Mouse (Mus musculus) thymus, adult 2 months (tissue): ENCODE measurements around the gene Fancl. TPM values are rescaled to one million over a fixed set of nuclear protein-coding genes. Genes with fewer than 3 reads are reported as not detected.

Experiments used
- DNase-seq: peaks from one replicate; pipeline ENCODE4 v3.0.0; 2021
- H3K27ac ChIP-seq: fragments of 200-500 bp; 2 replicates; pipeline ENCODE4 v1.5.1; 2012; ENCODE audit warnings: low read length, control low read depth; ENCODE audit not compliant: control insufficient read depth, insufficient read depth
- H3K27me3 ChIP-seq: fragments of 200-500 bp; 2 replicates; pipeline ENCODE4 v1.6.1; 2012; ENCODE audit warnings: mild to moderate bottlenecking, low read length, moderate library complexity, mixed read lengths; ENCODE audit not compliant: control insufficient read depth, insufficient read depth
- H3K36me3 ChIP-seq: fragments of 200-500 bp; 2 replicates; pipeline ENCODE4 v1.6.1; 2012; ENCODE audit warnings: mild to moderate bottlenecking, low read length, moderate library complexity; ENCODE audit not compliant: control insufficient read depth, insufficient read depth
- H3K4me1 ChIP-seq: fragments of 200-500 bp; replicated peaks from 2 replicates; pipeline ENCODE4 v1.6.1; 2012; ENCODE audit warnings: low read length; ENCODE audit not compliant: control insufficient read depth, insufficient read depth
- H3K4me3 ChIP-seq: fragments of 200-500 bp; 2 replicates; pipeline ENCODE4 v1.5.1; 2012; ENCODE audit warnings: mild to moderate bottlenecking, low read length, control low read depth, moderate library complexity; ENCODE audit not compliant: control insufficient read depth, insufficient read depth
- CTCF ChIP-seq: fragments of 200-500 bp; IDR thresholded peaks from 2 replicates; pipeline ENCODE4 v1.5.1; 2012; ENCODE audit warnings: mild to moderate bottlenecking, control low read depth, low read length, moderate library complexity, borderline replicate concordance; ENCODE audit not compliant: control insufficient read depth, poor library complexity, insufficient read depth; ENCODE audit errors: extremely low read depth
- POLR2A ChIP-seq: fragments of 200-500 bp; IDR thresholded peaks from 2 replicates; pipeline ENCODE4 v1.6.1; 2012; ENCODE audit warnings: mild to moderate bottlenecking, low read length, control low read depth, moderate library complexity; ENCODE audit not compliant: control insufficient read depth, poor library complexity, insufficient read depth; ENCODE audit errors: extremely low read depth
- WGBS: fragments of 180-500 bp; shearing (Covaris S2); methylation state at CpG from one replicate; pipeline ENCODE4 v1.1.7; 2018; 5-methylcytosine and 5-hydroxymethylcytosine counted together
- polyA plus RNA-seq: library from polyadenylated mRNA; depleted of rRNA; stranded (reverse); fragments of >200 nt; gene quantifications from 2 replicates; pipeline ENCODE4 v1.2.3, GENCODE M21; 2012

Fancl gene
- polyA plus RNA-seq, 1 experiment, result 4.0 TPM

DNA sequence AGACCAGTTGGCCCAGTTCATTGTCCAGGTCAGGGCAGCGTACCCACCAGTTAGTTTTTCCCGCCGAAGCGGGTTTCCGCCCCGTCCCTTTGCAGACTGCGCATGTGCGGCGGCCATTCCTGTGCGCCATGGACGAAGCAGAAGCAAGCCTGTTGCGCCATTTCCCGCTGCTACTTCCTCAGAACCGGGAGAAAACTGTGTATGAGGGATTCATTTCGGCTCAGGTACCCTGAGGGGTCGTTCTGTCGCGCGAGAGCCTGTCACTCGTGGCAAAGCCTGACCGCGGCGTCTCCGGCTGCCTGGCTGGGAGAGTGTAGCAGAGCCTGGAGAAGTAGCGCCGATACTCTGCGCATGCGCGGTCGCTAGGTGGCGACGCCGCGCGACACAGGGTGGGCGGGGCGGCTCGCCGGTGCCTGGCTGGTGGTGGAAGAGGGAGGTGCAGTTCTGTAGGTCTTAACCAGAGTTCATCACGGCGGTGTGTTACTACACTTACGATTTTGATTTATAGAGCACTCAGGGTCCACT is 1.2 kb downstream of the Fancl start:
- Histone ChIP-seq H3K27ac (no peak overlapping the region), H3K4me1 (no peaks in the 10 kb centered on the region), H3K4me3 (peak overlapping the region; percentile 67), H3K36me3 (no peaks in the 10 kb centered on the region), H3K27me3 (no peaks in the 10 kb centered on the region)
- peak; percentile 92 for DNase-seq
- TF ChIP-seq POLR2A, result peak; percentile 75; the same call in 1 of the 2 replicates
- peak; percentile 67; the same call in 1 of the 2 replicates for TF ChIP-seq CTCF
- WGBS, result under 1% methylated on average over 42 of the region's 42 CpGs

DNA sequence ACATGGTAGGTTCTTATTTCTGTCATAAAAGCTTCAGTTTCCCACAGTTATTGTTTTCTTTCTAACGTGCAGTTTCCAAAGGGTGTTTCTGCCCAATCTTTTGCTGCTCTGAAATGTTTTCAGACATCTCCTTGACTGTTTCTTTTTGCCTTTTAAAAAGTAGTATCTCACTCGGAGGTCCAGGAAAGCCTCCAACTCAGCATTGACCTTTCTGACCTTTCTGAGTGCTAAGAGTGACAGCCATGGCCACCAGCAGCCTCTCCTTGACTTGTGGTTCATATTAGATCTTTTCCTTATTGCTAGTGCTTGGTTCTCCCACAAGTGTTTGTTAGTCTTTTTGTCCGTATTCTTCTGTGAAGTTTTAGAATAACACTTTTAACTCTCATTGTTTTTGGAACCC is 9.6 kb downstream of the Fancl start:
- no peaks in the 10 kb centered on the region for H3K27me3 ChIP-seq
- H3K36me3 ChIP-seq, result no peaks in the 10 kb centered on the region
- DNase-seq, result no peak
- WGBS, result 90% methylated on average over 3 of the region's 3 CpGs
- no peaks in the 10 kb centered on the region for H3K4me1 ChIP-seq
- no peak overlapping the region for H3K27ac ChIP-seq
- no peak for TF ChIP-seq POLR2A
- no peak for TF ChIP-seq CTCF
- no peak overlapping the region for H3K4me3 ChIP-seq

DNA sequence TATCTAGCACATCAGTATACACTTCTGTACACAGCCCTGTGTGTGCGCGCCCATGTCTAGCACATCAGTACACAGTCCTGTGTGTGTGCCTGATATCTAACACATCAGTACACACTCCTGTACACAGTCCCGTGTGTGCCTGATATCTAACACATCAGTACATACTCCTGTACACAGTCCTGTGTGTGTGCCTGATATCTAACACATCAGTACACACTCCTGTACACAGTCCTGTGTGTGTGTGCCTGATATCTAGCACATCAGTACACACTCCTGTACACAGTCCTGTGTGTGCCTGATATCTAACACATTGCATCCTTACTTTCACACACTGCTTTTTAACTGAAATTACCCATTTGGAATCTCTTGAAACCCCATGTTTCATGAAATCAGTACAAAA is 27.0 kb downstream of the Fancl start:
- DNase-seq, result no peak

DNA sequence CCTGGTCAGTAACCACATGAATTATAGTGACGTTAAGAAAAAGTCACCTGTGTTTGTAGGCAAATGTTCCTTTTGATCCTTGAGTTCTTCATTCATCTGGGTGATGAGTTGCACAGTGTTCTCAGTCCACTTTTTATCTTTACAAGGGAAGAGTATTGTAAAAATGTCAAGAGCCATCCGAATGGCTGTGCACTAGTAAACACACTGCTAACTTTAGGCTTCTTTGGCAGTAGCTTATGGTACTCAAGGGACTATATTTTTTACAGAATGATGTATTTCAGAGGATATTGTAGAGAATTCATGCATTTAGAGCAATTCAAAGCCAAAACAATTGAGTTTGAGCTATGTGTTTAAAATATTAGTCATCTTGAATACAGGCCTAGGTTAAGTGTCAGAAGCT is 35.5 kb downstream of the Fancl start:
- H3K4me1 ChIP-seq, result no peaks in the 10 kb centered on the region
- DNase-seq, result no peak
- no peak overlapping the region for H3K4me3 ChIP-seq
- no peak for TF ChIP-seq CTCF
- H3K36me3 ChIP-seq, result no peaks in the 10 kb centered on the region
- H3K27me3 ChIP-seq, result no peaks in the 10 kb centered on the region
- 89% methylated on average over 2 of the region's 2 CpGs for WGBS
- no peak overlapping the region for H3K27ac ChIP-seq

More for the DNA sequence above, 27.0 kb downstream of the Fancl start:
- H3K36me3 ChIP-seq, result no peaks in the 10 kb centered on the region
- TF ChIP-seq CTCF (no peak), POLR2A (no peak)
- 96% methylated on average over 3 of the region's 3 CpGs for WGBS
- H3K4me3 ChIP-seq, result no peak overlapping the region
- no peaks in the 10 kb centered on the region for H3K4me1 ChIP-seq
- no peak overlapping the region for H3K27ac ChIP-seq
- no peaks in the 10 kb centered on the region for H3K27me3 ChIP-seq

DNA sequence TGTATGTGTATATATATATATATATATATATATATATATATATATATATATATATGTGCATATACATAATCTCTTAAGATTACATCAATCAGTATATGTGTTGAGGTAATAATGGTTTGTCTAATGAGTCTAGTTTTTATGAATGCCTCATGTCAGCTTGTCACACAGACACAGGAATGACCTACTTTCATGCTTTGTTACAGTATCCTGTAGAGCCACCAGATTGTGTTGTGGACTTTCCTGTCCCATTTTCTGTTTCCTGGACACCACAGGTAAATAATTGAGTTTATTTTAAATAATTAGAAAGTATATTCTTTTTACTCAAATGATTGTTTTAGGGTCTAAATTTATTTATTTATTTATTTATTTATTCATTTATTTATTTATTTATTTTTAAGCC is 48.3 kb downstream of the Fancl start:
- Histone ChIP-seq H3K36me3 (no peaks in the 10 kb centered on the region), H3K4me1 (no peaks in the 10 kb centered on the region), H3K27me3 (no peaks in the 10 kb centered on the region), H3K27ac (no peak overlapping the region), H3K4me3 (no peak overlapping the region)
- no peak for TF ChIP-seq CTCF
- TF ChIP-seq POLR2A, result no peak
- DNase-seq, result no peak

DNA sequence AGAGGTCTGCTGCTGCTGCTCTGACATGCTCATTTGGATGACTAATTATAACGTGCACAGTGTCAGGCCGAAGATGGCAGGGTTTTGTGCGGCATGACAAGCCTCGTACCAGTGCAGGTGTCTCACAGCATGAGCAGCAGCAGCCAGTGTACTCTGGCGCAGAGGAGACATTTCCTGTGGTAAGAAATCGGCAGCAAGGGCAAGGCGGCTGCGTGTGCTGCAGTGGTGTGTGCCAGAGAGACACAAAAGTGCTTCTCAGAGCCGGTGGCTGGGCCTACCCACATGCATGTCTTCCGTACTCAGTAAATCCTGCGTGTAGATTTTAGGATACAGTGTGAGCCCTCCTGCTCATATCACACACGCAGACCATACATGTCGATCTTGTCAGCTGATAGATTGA is 51.9 kb downstream of the Fancl start:
- TF ChIP-seq CTCF, result no peak
- TF ChIP-seq POLR2A, result no peak
- no peak overlapping the region for H3K27ac ChIP-seq
- peak; percentile 45 for DNase-seq
- H3K4me3 ChIP-seq, result no peak overlapping the region
- WGBS, result 36% methylated on average over 13 of the region's 13 CpGs
- no peaks in the 10 kb centered on the region for H3K36me3 ChIP-seq
- H3K4me1 ChIP-seq, result no peaks in the 10 kb centered on the region
- H3K27me3 ChIP-seq, result no peaks in the 10 kb centered on the region

DNA sequence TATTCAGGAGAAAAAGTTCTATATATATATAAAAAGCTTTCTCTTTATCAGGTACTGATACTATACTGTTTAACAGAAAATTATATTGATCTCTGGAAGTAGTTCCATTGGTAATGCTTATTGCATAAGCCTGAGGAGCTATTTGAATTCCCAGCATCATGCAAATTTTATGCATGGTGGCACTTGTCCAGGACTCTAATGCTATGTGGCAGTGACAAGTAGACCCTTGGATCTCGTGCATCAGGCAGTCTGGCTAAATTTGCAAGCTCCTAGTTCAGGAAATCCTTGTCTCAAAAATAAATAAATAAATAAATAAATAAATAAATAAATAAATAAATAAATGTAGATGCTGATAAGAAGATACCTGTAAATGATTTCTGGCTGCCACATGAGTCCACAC is 55.2 kb downstream of the Fancl start:
- Histone ChIP-seq H3K36me3 (no peaks in the 10 kb centered on the region), H3K27me3 (no peaks in the 10 kb centered on the region), H3K27ac (no peak overlapping the region), H3K4me3 (no peak overlapping the region), H3K4me1 (no peaks in the 10 kb centered on the region)
- WGBS, result 98% methylated on average over 1 of the region's 1 CpGs
- DNase-seq, result no peak
- TF ChIP-seq POLR2A (no peak), CTCF (no peak)
